Mouse (Mus musculus) forebrain, embryonic 11.5 days (tissue): ENCODE measurements around the gene Pabpn1l. TPM values are rescaled to one million over a fixed set of nuclear protein-coding genes. Genes with fewer than 3 reads are reported as not detected.
"Not testable (repeated sequence)": the region's sequence is repeated elsewhere in the genome, so short reads cannot be mapped to it uniquely, and the experiment has no call there.

Experiments used
- ATAC-seq: fragments of 200-750 bp; cut with Nextera tagmentation; replicated peaks from 2 replicates; pipeline ENCODE4 v1.8.0; 2017; ENCODE audit warnings: moderate TSS enrichment; ENCODE audit not compliant: low FRiP score
- DNase-seq: peaks from one replicate; pipeline ENCODE4 v3.0.0-alpha.2; 2017; ENCODE audit warnings: low spot score
- H3K27ac ChIP-seq: fragments of 300-500 bp; sonication (generic); 2 replicates; pipeline ENCODE4 v1.5.1; 2014; ENCODE audit warnings: low read depth, low read length
- H3K27me3 ChIP-seq: fragments of 300-500 bp; sonication (generic); 2 replicates; pipeline ENCODE4 v1.6.1; 2014; ENCODE audit warnings: mild to moderate bottlenecking, low read length, mixed read lengths; ENCODE audit not compliant: control insufficient read depth, insufficient read depth
- H3K36me3 ChIP-seq: fragments of 300-500 bp; sonication (generic); 2 replicates; pipeline ENCODE4 v1.6.1; 2014; ENCODE audit warnings: mild to moderate bottlenecking, low read length, moderate library complexity, mixed read lengths; ENCODE audit not compliant: control insufficient read depth, insufficient read depth
- H3K4me1 ChIP-seq: fragments of 300-500 bp; sonication (generic); replicated peaks from 2 replicates; pipeline ENCODE4 v1.6.1; 2014; ENCODE audit warnings: low read length, mixed read lengths; ENCODE audit not compliant: control insufficient read depth, insufficient read depth
- H3K4me2 ChIP-seq: fragments of 300-500 bp; sonication (generic); 2 replicates; pipeline ENCODE4 v1.6.1; 2014; ENCODE audit warnings: low read depth, mild to moderate bottlenecking, low read length, moderate library complexity, mixed read lengths; ENCODE audit not compliant: severe bottlenecking
- H3K4me3 ChIP-seq: fragments of 300-500 bp; sonication (generic); 2 replicates; pipeline ENCODE4 v1.5.1; 2014; ENCODE audit warnings: low read depth, low read length
- H3K9ac ChIP-seq: fragments of 300-500 bp; sonication (generic); 2 replicates; pipeline ENCODE4 v1.6.1; 2014; ENCODE audit warnings: low read length
- H3K9me3 ChIP-seq: fragments of 300-500 bp; sonication (generic); 2 replicates; pipeline ENCODE4 v1.6.1; 2016; ENCODE audit warnings: low read length, mixed read lengths; ENCODE audit not compliant: control insufficient read depth
- WGBS: fragments of 180-500 bp; shearing (Covaris S2); extraction: QIAGEN DNeasy Blood & Tissue Kit; methylation state at CpG from one replicate; pipeline ENCODE4 v1.1.7; 2014; 5-methylcytosine and 5-hydroxymethylcytosine counted together
- polyA plus RNA-seq: library from polyadenylated mRNA; unstranded; fragments of >200 nt; fragmentation: Nextera tagmentation; extraction: Ambion mirVana; gene quantifications from 2 replicates; pipeline ENCODE4 v1.2.1, GENCODE M21; 2014

The Pabpn1l gene
- polyA plus RNA-seq, 1 experiment from 2014 or later, result not detected

DNA sequence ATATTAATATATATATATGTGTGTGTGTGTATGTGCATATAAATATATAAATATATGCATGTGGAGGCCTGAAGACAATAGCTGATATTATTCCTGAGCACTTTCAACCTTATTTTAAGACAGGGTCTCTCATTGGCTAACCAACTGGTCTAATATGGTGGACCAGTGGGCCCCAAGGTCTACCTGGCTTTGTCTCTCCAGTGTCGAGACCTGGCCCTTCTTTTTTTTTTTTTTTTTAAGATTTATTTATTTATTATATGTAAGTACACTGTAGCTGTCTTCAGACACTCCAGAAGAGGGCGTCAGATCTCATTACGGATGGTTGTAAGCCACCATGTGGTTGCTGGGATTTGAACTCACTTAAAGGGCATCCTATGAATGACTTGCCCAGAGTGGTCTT is 9.6 kb upstream of the Pabpn1l start:
- H3K9ac ChIP-seq, H3K4me1 ChIP-seq, H3K36me3 ChIP-seq, H3K9me3 ChIP-seq, H3K27ac ChIP-seq, ATAC-seq, H3K4me3 ChIP-seq, H3K27me3 ChIP-seq, H3K4me2 ChIP-seq, DNase-seq: not testable (repeated sequence)
- WGBS, result 74% methylated on average over 3 of the region's 3 CpGs

DNA sequence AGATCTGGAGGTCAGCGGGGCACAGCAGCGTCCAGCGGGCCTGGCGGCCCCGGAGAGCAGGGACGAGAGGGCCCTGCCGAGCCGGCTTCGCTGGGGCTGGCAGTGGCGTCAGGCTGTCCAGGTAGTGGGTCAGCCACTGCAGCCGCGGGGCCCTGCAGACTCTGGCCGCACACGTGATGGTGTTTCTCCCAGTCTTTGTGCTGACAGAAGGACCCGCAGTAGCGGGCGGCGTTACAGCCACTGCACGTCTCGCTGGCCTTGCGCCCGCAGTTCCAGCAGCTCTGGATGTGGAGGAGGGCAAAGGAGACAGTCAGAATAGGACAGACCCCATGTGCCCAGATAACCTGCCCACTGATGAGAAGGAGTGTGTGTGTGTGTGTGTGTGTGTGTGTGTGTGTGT is 8.2 kb upstream of the Pabpn1l start:
- WGBS, result 50% methylated on average over 21 of the region's 22 CpGs
- ATAC-seq (no peak), DNase-seq (no peak)
- no peaks in the 10 kb centered on the region for H3K9me3 ChIP-seq
- H3K27ac ChIP-seq, result no peak overlapping the region
- no peak overlapping the region for H3K4me3 ChIP-seq
- H3K36me3 ChIP-seq, result no peaks in the 10 kb centered on the region
- H3K27me3 ChIP-seq, result no peaks in the 10 kb centered on the region
- H3K4me2 ChIP-seq, result peak overlapping the region; percentile 27; the same call in 1 of the 2 replicates
- H3K9ac ChIP-seq, result peak overlapping the region; percentile 27; the same call in 1 of the 2 replicates
- H3K4me1 ChIP-seq, result peaks cover 4% of the 10 kb centered on the region; the same call in 1 of the 2 replicates

- no peaks in the 10 kb centered on the region for H3K9me3 ChIP-seq
- H3K4me1 ChIP-seq, result peaks cover 4% of the 10 kb centered on the region; the same call in 1 of the 2 replicates
- H3K9ac ChIP-seq, result no peak overlapping the region
- 13% methylated on average over 10 of the region's 10 CpGs for WGBS
- ATAC-seq (no peak), DNase-seq (no peak)
- no peak overlapping the region for H3K27ac ChIP-seq
- no peak overlapping the region for H3K4me3 ChIP-seq
- no peaks in the 10 kb centered on the region for H3K27me3 ChIP-seq
- H3K36me3 ChIP-seq, result no peaks in the 10 kb centered on the region
- H3K4me2 ChIP-seq, result no peak overlapping the region
Observed at GRCm38 (mm10) chr8:122629388-122629787, 6.8 kb upstream of the Pabpn1l start.

- 79% methylated on average over 2 of the region's 2 CpGs for WGBS
- Histone ChIP-seq H3K36me3 (no peaks in the 10 kb centered on the region), H3K9ac (no peak overlapping the region), H3K27ac (no peak overlapping the region), H3K4me1 (peaks cover 4% of the 10 kb centered on the region; the same call in 1 of the 2 replicates), H3K4me2 (no peak overlapping the region), H3K4me3 (no peak overlapping the region), H3K27me3 (no peaks in the 10 kb centered on the region), H3K9me3 (no peaks in the 10 kb centered on the region)
- ATAC-seq (no peak), DNase-seq (no peak)
Observed at GRCm38 (mm10) chr8:122626896-122627295, 4.4 kb upstream of the Pabpn1l start.

GRCm38 (mm10) chr8:122625811-122626210 is 3.3 kb upstream of the Pabpn1l start:
- H3K4me1 ChIP-seq, result peaks cover 4% of the 10 kb centered on the region; the same call in 1 of the 2 replicates
- no peaks in the 10 kb centered on the region for H3K36me3 ChIP-seq
- DNase-seq (no peak), ATAC-seq (no peak)
- no peak overlapping the region for H3K4me2 ChIP-seq
- no peak overlapping the region for H3K27ac ChIP-seq
- no peaks in the 10 kb centered on the region for H3K9me3 ChIP-seq
- 82% methylated on average over 9 of the region's 9 CpGs for WGBS
- no peak overlapping the region for H3K9ac ChIP-seq
- H3K4me3 ChIP-seq, result no peak overlapping the region
- H3K27me3 ChIP-seq, result no peaks in the 10 kb centered on the region

GRCm38 (mm10) chr8:122624653-122625052 is 2.1 kb upstream of the Pabpn1l start:
- Histone ChIP-seq H3K4me2 (no peak overlapping the region), H3K27me3 (no peaks in the 10 kb centered on the region), H3K4me3 (no peak overlapping the region), H3K27ac (no peak overlapping the region), H3K36me3 (no peaks in the 10 kb centered on the region), H3K9me3 (no peaks in the 10 kb centered on the region), H3K9ac (no peak overlapping the region), H3K4me1 (no peaks in the 10 kb centered on the region)
- DNase-seq, result no peak
- 75% methylated on average over 5 of the region's 5 CpGs for WGBS
- no peak for ATAC-seq

- ATAC-seq (no peak), DNase-seq (no peak)
- Histone ChIP-seq H3K36me3 (no peaks in the 10 kb centered on the region), H3K27me3 (no peaks in the 10 kb centered on the region), H3K9ac (no peak overlapping the region), H3K27ac (no peak overlapping the region), H3K4me3 (no peak overlapping the region), H3K4me1 (no peaks in the 10 kb centered on the region), H3K9me3 (no peaks in the 10 kb centered on the region), H3K4me2 (no peak overlapping the region)
- 90% methylated on average over 17 of the region's 17 CpGs for WGBS
Observed at GRCm38 (mm10) chr8:122623844-122624642, 1.5 kb upstream of the Pabpn1l start.

DNA sequence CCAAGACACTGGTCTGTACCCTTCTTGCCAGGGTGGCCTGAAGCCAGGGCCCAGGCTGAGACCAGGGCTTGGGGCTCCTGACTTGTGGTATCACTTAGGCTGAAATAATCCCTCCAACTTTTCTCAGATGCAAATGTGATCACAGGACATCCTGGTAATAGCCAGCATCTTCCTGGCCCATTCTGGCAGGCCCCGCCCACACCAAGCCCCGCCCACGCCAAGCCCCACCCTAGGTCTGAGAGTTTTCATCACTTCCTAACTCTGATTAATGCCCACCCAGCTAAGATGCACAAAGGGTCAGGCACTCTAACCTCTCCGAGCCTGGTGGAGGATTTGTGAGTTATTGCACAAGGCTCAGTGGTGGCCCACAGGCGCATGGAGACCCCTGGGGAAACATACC is 2.1 kb downstream of the Pabpn1l start:
- Histone ChIP-seq H3K4me3 (no peak overlapping the region), H3K4me1 (no peaks in the 10 kb centered on the region), H3K27ac (no peak overlapping the region), H3K36me3 (no peaks in the 10 kb centered on the region), H3K9ac (no peak overlapping the region), H3K27me3 (no peaks in the 10 kb centered on the region), H3K4me2 (no peak overlapping the region), H3K9me3 (no peaks in the 10 kb centered on the region)
- WGBS, result 42% methylated on average over 5 of the region's 5 CpGs
- DNase-seq, result no peak
- ATAC-seq, result no peak
